In genomic region chr16:87556320-87556719, GRCm38 (mm10) we compare ENCODE assay signal across 14 mouse cellular contexts. TPM values are rescaled to one million over a fixed set of nuclear protein-coding genes. Genes with fewer than 3 reads are reported as not detected.
"Had no signal": no experiment of that assay in that cellular context is flagged by ENCODE, and none has a peak within 500 bp of the region (broad histone marks: within the 10 kb centered on the region; RNA-seq: fewer than 3 reads in every experiment).

No protein-coding gene starts in this region.

- H3K9ac ChIP-seq: kidney, embryonic 15.5 days; limb, embryonic 15.5 days; liver, embryonic 12.5 days; lung, embryonic 15.5 days; midbrain, embryonic 12.5 days; neural tube, embryonic 13.5 days had no signal

- H3K27ac ChIP-seq: kidney, embryonic 15.5 days; left cerebral cortex, adult 2 months; limb, embryonic 15.5 days; liver, embryonic 12.5 days; lung, embryonic 15.5 days; midbrain, embryonic 12.5 days; neural tube, embryonic 13.5 days had no signal

- H3K4me2 ChIP-seq: kidney, embryonic 15.5 days; limb, embryonic 15.5 days; liver, embryonic 12.5 days; lung, embryonic 15.5 days; midbrain, embryonic 12.5 days; neural tube, embryonic 13.5 days had no signal

- ATAC-seq: liver, embryonic 12.5 days; midbrain, embryonic 16.5 days had no signal

- H3K36me3 ChIP-seq: kidney, embryonic 15.5 days; limb, embryonic 15.5 days; liver, embryonic 12.5 days; lung, embryonic 15.5 days; midbrain, embryonic 12.5 days; neural tube, embryonic 13.5 days had no signal

- DNase-seq: kidney, postnatal 14 days; lung, postnatal 14 days; right cerebral cortex, postnatal 14 days; thymus, postnatal 36 days had no signal

- H3K4me3 ChIP-seq: kidney, embryonic 15.5 days; left cerebral cortex, adult 2 months; limb, embryonic 15.5 days; liver, embryonic 12.5 days; lung, embryonic 15.5 days; midbrain, embryonic 12.5 days; neural tube, embryonic 13.5 days had no signal

- H3K27me3 ChIP-seq: kidney, embryonic 15.5 days; limb, embryonic 15.5 days; liver, embryonic 12.5 days; lung, embryonic 15.5 days; midbrain, embryonic 12.5 days; neural tube, embryonic 13.5 days had no signal

- H3K9me3 ChIP-seq: kidney, embryonic 15.5 days; limb, embryonic 15.5 days; liver, embryonic 12.5 days; lung, embryonic 15.5 days; midbrain, embryonic 12.5 days; neural tube, embryonic 13.5 days had no signal

- H3K4me1 ChIP-seq: limb, embryonic 15.5 days; liver, embryonic 12.5 days; lung, embryonic 15.5 days; midbrain, embryonic 12.5 days; neural tube, embryonic 13.5 days had no signal

RNA-seq across cellular contexts. Expression of gene Map3k7cl, which starts 3.2 kb away (rescaled TPM):
- total RNA-seq: megakaryocyte-erythroid progenitor cell, adult 5-6 weeks had no signal
- polyA plus RNA-seq: limb, embryonic 11.5 days; liver, embryonic 12.5 days; midbrain, embryonic 12.5 days; midbrain, embryonic 16.5 days; neural tube, embryonic 13.5 days had no signal
